Mouse (Mus musculus) cerebellum, adult 2 months (tissue): ENCODE measurements around the gene Arpp21. TPM values are rescaled to one million over a fixed set of nuclear protein-coding genes. Genes with fewer than 3 reads are reported as not detected.

Experiments used
- DNase-seq, 2 experiments: peaks; one replicate each; pipeline ENCODE4 v3.0.0; 2021
- H3K27ac ChIP-seq: fragments of 200-500 bp; 2 replicates; pipeline ENCODE4 v1.5.1; 2012; ENCODE audit warnings: low read length, control low read depth, inconsistent platforms; ENCODE audit not compliant: insufficient read depth
- H3K27me3 ChIP-seq: fragments of 200-500 bp; 2 replicates; pipeline ENCODE4 v1.6.1; 2012; ENCODE audit warnings: inconsistent platforms, mild to moderate bottlenecking, low read length, moderate library complexity; ENCODE audit not compliant: control insufficient read depth, insufficient read depth
- H3K4me1 ChIP-seq: fragments of 200-500 bp; 2 replicates; pipeline ENCODE4 v1.6.1; 2011; ENCODE audit warnings: low read length; ENCODE audit not compliant: control insufficient read depth, insufficient read depth
- H3K4me3 ChIP-seq: fragments of 200-500 bp; replicated peaks from 2 replicates; pipeline ENCODE3; 2011; ENCODE audit warnings: mild to moderate bottlenecking, low read depth, low read length, control low read depth; ENCODE audit not compliant: insufficient read depth
- CTCF ChIP-seq: fragments of 200-500 bp; IDR thresholded peaks from 2 replicates; pipeline ENCODE4 v1.5.1; 2011; ENCODE audit warnings: low read depth, mild to moderate bottlenecking, control low read depth, low read length, moderate library complexity, borderline replicate concordance; ENCODE audit not compliant: insufficient read depth
- POLR2A ChIP-seq: fragments of 200-500 bp; IDR thresholded peaks from 2 replicates; pipeline ENCODE4 v1.6.1; 2011; ENCODE audit warnings: low read length, control low read depth, borderline replicate concordance; ENCODE audit not compliant: insufficient read depth
- WGBS: fragments of 180-500 bp; shearing (Covaris S2); methylation state at CpG from one replicate; pipeline ENCODE4 v1.1.7; 2018; 5-methylcytosine and 5-hydroxymethylcytosine counted together
- polyA plus RNA-seq: library from polyadenylated mRNA; depleted of rRNA; stranded (reverse); fragments of >200 nt; gene quantifications from 2 replicates; pipeline ENCODE4 v1.2.3, GENCODE M21; 2012

Arpp21 gene
- polyA plus RNA-seq, 1 experiment, result 116 TPM

GRCm38 (mm10) chr9:112174407-112175357 is 61.1 kb downstream of the Arpp21 start:
- Histone ChIP-seq H3K27me3 (no peaks in the 10 kb centered on the region), H3K4me1 (peaks cover 13% of the 10 kb centered on the region; the same call in 1 of the 2 replicates), H3K4me3 (no peak overlapping the region), H3K27ac (no peak overlapping the region)
- 13% methylated on average over 15 of the region's 15 CpGs for WGBS
- DNase-seq, result peak; percentile 42 to 66
- no peak for TF ChIP-seq POLR2A
- TF ChIP-seq CTCF, result no peak

- H3K4me1 ChIP-seq, result peaks cover 13% of the 10 kb centered on the region; the same call in 1 of the 2 replicates
- H3K27ac ChIP-seq, result no peak overlapping the region
- H3K4me3 ChIP-seq, result no peak overlapping the region
- H3K27me3 ChIP-seq, result no peaks in the 10 kb centered on the region
- no peak for TF ChIP-seq CTCF
- no peak for TF ChIP-seq POLR2A
- no peak for DNase-seq
- 93% methylated on average over 5 of the region's 5 CpGs for WGBS
Measured at GRCm38 (mm10) chr9:112173778-112174177, 62.0 kb downstream of the Arpp21 start.

GRCm38 (mm10) chr9:112164677-112165076 is 71.1 kb downstream of the Arpp21 start:
- Histone ChIP-seq H3K4me1 (peaks cover 2% of the 10 kb centered on the region; the same call in 1 of the 2 replicates), H3K4me3 (no peak overlapping the region), H3K27me3 (no peaks in the 10 kb centered on the region), H3K27ac (no peak overlapping the region)
- 81% methylated on average over 4 of the region's 4 CpGs for WGBS
- no peak for DNase-seq
- no peak for TF ChIP-seq POLR2A
- TF ChIP-seq CTCF, result no peak

- no peak overlapping the region for H3K4me3 ChIP-seq
- TF ChIP-seq CTCF (no peak), POLR2A (no peak)
- no peak overlapping the region for H3K27ac ChIP-seq
- H3K4me1 ChIP-seq, result no peaks in the 10 kb centered on the region; the same call in 1 of the 2 replicates
- WGBS, result 23% methylated on average over 2 of the region's 2 CpGs
- no peaks in the 10 kb centered on the region for H3K27me3 ChIP-seq
- no peak for DNase-seq
Measured at GRCm38 (mm10) chr9:112160981-112161380, 74.8 kb downstream of the Arpp21 start.

GRCm38 (mm10) chr9:112153972-112154371 is 81.8 kb downstream of the Arpp21 start:
- no peak for DNase-seq
- Histone ChIP-seq H3K4me3 (no peak overlapping the region), H3K4me1 (no peaks in the 10 kb centered on the region), H3K27ac (no peak overlapping the region), H3K27me3 (no peaks in the 10 kb centered on the region)
- 90% methylated on average over 5 of the region's 5 CpGs for WGBS
- no peak for TF ChIP-seq POLR2A
- no peak for TF ChIP-seq CTCF

- no peak for TF ChIP-seq POLR2A
- no peak for TF ChIP-seq CTCF
- Histone ChIP-seq H3K4me1 (no peaks in the 10 kb centered on the region), H3K4me3 (no peak overlapping the region), H3K27ac (no peak overlapping the region), H3K27me3 (no peaks in the 10 kb centered on the region)
- no peak for DNase-seq
- 59% methylated on average over 2 of the region's 2 CpGs for WGBS
Measured at GRCm38 (mm10) chr9:112152762-112153161, 83.0 kb downstream of the Arpp21 start.

GRCm38 (mm10) chr9:112151177-112151576 is 84.6 kb downstream of the Arpp21 start:
- DNase-seq, result no peak
- TF ChIP-seq POLR2A (no peak), CTCF (no peak)
- Histone ChIP-seq H3K4me3 (no peak overlapping the region), H3K27me3 (no peaks in the 10 kb centered on the region), H3K4me1 (no peaks in the 10 kb centered on the region), H3K27ac (no peak overlapping the region)
- WGBS, result 76% methylated on average over 5 of the region's 5 CpGs

- 81% methylated on average over 8 of the region's 8 CpGs for WGBS
- Histone ChIP-seq H3K27me3 (no peaks in the 10 kb centered on the region), H3K27ac (no peak overlapping the region), H3K4me1 (no peaks in the 10 kb centered on the region), H3K4me3 (no peak overlapping the region)
- no peak for DNase-seq
- no peak for TF ChIP-seq POLR2A
- no peak for TF ChIP-seq CTCF
Measured at GRCm38 (mm10) chr9:112140658-112141057, 95.1 kb downstream of the Arpp21 start.
